Mouse (Mus musculus): ENCODE measurements at regions not wholly inside any gene's neighbourhood (a gene's known extent, or its start where the extent isn't known, plus 50 kb on each side); places are given as distances from the start of the nearest gene placed in this dataset.

DNA sequence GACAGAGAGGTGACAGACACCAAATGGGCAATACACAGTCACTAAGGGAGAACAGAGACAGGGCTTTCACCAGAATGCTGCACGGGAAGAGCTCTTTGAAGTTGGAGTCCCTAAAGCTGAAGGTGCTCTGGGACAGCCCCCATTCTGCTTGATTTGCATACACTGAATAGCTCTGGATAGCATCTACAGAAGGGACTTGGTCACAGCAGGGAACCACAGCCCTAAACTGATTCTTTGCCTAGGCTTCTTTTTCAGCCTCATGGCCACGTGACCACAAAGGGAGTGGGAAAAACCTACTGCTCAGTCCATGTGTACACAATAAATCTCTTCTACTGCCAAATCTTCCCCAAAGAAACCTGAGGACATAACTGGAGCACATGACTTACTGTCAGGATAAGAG lies 221.3 kb downstream of the Opa1 start:
- DNase-seq (ENCODE audit: low spot score) = no peak

DNA sequence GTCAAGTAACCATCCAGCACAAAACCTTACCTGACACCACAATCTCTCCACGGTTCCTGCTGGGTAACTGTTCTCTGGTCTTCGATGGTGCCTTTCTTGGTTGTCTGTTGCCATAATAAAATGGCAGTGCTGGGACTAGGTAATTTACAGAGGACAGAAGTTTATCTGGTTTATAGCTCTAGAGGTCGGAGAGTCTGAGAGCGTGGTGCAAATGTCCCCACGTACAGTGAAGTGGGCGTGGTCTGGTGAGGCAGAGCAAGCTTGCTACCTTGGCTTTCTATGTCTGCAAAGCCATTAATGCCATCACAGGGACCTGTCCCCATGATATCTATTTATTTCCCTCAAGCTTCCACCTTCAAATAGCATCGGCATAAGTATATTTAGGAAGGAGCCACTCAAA lies 223.0 kb downstream of the Opa1 start:
- no peak for DNase-seq (ENCODE audit: low spot score)

DNA sequence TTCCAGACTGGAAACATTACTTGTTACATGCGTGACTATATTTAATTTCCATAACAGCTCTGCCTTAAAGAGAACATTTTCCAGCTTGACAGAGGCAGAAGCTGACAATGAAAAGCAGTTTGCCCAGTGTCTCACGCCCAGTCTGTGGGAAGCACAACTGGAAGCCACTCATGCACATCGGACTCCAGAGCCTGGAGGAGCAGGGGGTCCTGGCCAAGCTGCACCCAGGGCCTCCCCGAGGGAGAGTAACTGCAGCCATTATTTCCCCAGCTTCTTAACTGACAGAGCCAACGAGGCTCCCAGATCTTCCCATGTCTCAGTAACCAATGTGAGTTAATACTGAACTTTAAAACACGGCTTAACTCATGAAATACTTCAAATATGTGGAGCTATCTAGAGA lies 223.5 kb downstream of the Opa1 start:
- DNase-seq (ENCODE audit: low spot score) = no peak

DNA sequence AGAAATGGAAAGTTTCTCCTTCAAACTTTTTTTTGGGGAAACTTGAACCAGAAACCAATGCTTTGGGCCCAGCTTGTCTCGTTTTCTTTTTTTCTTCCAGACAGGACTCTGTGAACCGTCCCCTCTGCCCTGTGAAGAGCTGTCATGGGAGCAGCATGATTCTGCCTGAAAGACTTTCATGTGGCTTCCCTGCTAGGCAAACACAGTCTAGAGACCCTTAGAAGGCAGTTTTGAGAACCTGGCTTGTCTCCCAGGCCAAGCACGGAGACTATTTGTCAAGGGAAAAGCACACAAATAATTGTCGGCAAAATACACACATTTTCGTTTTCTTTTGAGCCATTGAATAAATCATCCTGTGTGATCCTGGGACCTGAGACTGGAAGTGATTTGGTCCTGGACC lies 228.7 kb downstream of the Opa1 start:
- DNase-seq (ENCODE audit: low spot score) = no peak

DNA sequence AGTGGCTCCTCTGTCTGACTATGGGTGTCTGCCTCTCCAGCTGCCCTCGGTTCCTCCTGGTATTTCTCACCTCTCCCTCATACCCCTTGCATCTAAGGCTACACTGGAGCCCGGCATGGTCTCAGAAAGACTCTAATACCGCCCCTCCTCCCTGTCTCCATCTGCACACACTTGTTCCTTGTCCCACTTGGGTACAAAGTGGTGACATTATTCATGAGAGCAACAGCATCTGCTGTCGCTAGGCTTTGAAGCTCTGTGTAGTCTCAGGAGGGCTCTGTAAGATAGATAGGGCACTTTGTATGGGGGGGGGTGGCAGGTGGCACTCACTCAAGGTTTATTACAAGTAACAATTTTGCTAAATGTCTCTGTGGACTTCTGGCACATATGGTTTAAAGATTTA lies 229.7 kb downstream of the Opa1 start:
- no peak for DNase-seq (ENCODE audit: low spot score)

DNA sequence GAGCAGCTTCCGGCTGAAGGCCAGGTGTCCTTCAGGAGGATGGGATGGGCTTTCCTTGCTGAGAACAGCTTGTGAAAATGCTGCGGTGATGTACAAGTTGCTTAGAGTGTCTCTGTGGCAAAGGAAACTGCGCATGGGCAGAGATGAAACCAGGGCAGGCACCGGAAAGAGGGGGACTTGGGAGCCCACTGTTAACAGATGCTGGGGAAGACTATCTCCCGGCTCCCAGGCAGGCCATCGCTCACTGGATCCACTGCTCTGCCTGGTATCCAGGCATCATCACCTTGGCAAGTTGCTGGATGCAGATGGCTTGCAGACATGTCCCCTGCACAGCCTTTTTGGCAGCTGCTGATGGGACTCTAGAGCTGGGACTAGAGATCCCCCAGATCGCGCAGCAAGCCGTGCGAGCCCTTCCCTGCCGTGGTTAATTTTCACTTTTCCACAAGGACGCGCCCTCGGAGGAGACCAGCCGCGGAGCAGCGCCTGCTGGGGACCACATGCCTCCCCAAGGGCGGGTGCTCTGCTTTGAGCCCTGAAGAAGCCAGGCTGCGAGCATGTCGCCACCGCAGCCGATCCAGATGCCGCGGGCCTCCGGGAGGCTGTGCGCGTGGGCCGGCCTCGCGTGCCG lies 234.4 kb downstream of the Opa1 start:
- DNase-seq (ENCODE audit: low spot score) = no peak

DNA sequence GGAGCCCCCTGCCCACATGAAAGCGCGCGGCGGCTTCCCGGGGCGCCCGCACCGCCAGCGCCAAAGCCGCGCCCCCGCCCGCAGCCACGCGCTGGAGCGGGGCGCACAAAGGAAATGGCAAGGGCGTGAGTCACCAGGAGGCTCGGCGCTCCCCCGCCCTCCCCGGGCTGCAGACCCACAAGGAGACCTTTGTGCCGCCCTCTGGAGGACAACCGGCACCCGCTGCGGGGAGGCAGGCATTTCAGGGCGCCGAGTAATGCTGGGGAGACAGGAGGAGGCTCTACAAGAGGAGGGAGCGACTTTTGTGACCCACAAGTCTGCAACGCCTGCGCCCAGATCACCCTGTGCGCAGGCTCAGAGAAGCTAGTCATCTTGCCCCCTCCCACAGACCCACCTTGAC lies 234.9 kb downstream of the Opa1 start:
- peak; percentile 93 for DNase-seq (ENCODE audit: low spot score)

DNA sequence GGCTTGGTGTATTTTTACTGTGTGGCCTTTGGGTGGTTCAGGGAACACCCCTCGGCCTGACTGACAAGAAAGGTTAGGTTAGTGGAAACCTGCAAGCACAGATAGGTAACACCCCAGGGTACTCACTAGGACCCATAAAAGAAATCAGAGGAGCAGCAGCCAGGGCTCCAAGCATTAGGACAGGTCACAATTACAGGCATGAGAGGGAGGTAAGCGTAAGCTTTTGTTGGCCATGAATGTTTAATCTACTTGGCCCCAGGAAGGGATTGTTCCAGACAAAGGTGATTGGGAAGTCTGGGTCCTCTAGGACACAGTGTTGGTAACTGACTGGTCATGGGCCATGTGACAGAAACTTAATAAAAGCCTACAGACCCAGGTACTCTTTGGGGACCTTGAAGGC lies 235.5 kb downstream of the Opa1 start:
- DNase-seq (ENCODE audit: low spot score) = no peak

DNA sequence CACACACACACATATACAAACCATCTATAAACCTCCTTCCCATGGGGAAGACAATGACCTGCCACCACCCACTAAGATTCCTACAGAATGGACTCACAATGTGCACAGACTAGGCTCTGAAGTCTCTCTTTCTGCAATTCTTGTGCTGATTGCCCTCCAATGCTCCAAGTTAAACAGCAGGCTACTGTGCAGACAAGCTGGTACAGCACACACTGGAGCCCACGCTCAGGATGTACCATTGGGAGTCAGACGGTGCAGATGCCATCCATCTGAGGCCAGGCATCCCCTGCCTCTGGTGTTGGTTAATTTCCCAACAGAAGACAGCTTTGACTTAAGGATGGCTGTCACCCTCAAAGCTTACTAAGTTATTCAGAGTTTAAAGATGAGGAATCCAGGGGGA lies 236.1 kb downstream of the Opa1 start:
- no peak for DNase-seq (ENCODE audit: low spot score)

DNA sequence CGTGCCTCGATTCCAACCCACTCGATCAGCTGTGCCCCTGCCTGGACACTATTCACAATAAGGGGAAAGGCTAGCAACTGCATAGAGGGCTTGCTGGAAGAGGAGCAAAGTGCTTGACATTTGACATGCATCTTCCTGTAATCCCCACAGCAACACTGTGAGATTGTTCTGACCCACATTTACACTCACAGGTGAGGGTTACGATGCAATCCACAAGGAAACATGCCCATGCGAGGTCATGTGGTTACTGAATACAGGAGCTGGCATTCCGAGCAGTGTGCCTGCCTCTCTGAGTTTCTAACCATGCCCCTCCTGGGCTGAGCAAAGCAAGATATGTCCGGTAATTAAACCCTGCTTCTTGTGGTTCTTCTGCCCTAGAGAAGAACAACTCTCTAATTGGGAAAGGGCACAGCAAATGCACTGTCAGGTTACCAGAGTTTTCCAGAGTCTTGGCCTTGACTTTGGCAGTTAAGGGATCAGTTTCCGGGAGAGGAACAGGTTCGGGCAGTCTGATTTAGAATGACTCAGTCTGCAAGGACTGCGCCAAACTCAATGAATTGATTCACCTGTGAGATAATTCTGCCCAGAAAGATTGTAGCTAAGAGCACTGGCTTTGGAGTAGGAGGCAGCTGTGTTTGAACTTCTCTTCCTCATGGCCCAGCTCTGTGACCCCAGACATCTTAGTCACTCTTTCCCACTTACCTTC lies 236.7 kb downstream of the Opa1 start:
- peak; percentile 73 for DNase-seq (ENCODE audit: low spot score)

DNA sequence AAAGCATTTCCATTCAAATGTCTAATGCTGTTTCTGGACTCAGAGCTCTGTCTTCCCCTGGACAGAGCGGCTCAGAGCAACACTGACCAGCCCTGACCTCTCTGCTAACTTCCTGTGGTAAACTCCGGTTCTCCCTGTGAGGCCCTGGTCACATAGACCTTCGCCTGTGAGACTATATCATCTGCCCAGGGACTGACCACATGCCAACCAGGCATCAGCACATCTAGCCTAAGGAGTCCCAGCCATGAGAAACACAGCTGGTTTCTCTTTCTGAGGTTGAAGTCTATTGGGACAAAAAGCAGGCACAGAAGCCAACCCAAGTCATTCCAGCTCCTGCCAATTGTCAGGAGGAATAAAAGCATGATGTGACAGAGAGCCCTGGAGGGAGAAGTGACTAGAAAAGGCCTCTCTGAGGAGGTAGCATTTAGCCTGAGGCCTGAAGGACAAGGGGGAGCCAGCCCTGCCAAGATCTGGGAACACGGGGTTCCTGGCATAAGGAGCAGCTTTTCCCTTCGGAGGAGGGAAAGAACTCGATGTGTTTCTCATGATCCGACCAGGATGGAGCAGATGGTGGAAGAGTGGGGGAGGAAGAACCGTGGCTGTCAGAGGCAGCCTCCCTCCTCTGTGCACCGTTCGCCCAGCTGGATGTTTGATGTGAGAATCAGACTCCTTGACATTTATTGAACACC lies 237.7 kb downstream of the Opa1 start:
- peak; percentile 58 for DNase-seq (ENCODE audit: low spot score)

DNA sequence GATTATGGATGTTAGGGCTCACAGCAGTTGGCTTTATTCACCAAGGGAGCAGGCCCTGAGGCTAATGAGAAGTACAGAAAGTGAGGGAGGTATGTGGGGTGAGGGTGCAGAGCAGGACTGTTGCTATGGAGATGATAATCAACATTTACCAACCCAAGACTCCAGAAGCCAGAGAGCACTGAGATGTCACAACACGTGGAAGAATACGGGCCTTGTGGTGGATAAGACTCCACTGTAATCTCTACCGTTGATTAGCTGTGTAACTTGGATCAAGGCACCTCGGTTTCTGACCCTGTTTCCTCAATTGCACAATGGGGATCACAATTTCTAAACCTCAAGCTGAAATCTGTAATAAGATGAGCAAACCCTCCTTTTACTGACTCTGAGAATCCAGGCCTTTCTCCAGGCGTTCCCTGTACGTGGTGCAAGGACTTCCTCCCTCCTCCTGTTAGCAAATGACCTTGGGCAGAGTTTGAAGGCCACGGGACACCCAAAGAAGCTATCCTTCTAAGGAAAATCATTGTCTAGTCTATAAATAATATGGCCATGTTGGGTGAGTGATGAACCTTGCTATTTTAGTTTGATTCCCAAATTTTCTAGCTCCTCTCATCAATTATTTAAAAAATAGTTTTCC lies 239.8 kb downstream of the Opa1 start:
- no peak for DNase-seq (ENCODE audit: low spot score)

DNA sequence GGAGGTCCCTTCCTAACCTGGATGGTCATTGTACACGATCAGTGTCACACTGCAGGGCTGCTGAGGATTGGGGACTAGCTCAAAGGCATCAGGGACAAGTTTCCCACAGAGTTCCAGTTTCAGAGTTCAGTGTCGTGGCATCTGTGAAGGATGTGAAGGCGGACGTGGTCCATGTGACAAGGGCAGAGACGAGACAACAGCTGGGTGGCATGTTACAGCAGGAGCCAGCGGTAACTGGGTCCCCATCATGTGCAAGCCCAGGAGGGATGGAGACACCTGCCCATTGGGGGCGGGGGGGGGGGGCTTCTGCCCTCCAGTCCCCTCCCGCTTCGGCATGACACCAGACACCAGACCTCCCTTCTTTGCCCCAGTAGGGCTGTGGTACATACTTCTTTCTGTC lies 241.6 kb downstream of the Opa1 start:
- no peak for DNase-seq (ENCODE audit: low spot score)

DNA sequence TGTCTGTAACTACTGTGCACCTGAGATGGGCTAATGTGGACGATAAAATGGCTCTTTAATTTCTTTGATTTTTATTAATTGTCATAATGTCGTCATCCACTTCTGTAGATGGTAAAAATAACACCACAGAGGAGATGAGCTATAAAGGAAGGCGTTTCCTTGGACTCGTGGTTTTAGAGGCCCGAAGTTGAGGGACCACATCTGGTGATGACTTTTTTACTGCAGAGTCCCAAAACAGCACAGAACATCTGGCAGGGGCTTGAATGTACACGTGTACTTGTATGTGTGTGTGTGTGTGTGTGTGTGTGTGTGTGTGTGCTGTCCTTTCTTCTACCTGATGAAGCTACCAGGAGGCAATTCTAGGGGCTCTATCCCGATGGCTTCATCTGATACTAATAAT lies 242.1 kb upstream of the Hes1 start:
- no peak for DNase-seq (ENCODE audit: low spot score)

DNA sequence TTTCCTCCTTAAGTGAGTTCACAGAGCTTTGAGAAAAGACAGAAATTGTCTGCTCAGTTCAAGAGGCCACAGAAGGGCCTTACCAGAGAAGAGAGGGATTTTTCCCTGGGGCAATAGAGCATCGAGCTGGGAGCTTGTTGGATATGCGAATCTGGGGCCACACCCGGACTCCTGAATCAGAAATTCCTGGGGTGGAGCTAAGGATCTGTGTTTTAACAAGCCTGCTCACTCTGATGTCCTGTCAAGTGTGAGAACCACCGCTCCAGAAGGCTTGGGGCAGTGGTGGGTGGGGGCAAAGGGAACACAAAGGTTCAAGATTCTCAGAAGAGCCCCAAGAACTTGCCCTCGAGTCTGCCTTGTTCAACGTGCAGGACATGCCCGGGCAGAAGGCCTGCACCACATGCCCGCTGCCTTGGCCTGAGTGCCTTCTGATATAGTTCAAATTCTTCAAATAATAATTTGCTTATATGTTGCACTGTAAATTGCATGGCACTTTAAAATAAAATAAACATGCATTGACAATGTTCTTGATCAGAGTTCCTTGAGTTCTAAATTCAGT lies 241.3 kb upstream of the Hes1 start:
- no peak for DNase-seq (ENCODE audit: low spot score)

DNA sequence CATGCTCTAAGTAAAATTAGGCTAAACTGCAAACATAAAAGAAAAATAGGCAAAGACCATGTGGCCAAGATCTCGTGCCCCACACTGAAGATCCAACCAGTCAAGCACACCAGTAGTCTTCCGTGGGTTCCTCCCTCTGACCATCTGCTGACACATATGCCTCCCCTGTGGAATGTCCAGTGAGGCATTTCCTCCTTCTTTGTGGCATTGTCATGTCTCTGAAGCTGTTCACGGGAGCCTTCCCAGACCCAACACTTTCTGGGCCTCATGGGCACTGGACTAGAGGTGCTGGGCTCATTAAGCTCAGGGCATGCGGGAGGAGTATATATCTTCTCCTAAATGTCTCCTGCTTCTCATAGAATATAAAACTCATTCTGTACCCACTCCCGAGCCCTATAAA lies 237.3 kb upstream of the Hes1 start:
- DNase-seq (ENCODE audit: low spot score) = no peak

DNA sequence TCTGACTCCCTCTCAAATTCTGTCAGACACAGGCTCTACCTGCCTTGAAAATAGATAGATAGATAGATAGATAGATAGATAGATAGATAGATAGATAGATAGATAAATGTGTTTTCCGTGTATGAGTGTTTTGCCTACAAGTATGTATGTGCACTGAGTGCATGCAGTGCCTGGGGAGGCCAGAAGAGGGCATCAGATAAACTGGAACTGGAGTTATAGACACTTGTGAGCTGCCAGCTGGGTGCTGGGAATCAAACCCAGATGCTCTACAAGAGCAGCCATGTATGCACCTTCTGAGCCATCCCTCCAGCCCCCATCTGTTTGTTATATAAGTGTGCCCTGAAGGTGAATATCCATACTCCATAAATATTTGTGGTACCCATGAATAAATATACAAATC lies 236.4 kb upstream of the Hes1 start:
- DNase-seq (ENCODE audit: low spot score) = no peak

DNA sequence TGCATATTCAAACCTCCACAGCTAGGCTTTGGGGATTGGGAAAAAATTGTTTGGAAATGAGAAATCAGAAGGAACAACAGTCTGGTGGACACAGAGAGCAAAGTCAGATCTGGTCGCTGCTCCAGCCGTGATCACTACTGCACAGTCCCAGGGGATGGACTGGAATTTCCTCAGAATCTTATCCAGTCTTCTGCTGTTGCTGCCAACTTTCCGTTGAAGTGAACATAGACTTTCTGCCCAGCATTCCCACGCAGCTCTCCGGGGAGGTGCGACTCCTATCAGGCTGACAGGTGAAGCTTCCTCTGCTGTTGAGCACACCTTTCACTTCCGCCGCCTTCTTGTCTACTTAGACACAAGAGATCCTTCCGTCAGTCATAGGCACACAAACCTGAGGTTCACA lies 234.7 kb upstream of the Hes1 start:
- DNase-seq (ENCODE audit: low spot score) = no peak

DNA sequence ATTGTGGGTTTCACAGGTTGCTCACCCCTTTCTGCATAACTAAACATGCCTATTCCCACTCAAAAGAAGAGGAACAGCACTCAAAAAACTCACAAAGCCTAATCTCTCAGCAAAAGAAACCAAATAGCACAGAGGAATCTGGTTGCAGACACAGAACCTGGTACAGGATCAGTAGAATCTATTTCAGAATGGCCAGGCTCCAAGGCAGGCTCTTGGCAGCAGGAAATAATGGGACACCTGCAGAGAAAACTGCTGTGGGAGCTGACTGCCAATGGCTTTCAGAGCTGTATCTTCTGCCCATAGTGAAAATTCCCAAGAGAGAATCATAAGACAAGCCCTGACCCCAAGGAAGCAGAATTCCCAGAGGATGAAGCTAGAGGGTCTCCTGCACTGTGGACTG lies 234.1 kb upstream of the Hes1 start:
- no peak for DNase-seq (ENCODE audit: low spot score)

DNA sequence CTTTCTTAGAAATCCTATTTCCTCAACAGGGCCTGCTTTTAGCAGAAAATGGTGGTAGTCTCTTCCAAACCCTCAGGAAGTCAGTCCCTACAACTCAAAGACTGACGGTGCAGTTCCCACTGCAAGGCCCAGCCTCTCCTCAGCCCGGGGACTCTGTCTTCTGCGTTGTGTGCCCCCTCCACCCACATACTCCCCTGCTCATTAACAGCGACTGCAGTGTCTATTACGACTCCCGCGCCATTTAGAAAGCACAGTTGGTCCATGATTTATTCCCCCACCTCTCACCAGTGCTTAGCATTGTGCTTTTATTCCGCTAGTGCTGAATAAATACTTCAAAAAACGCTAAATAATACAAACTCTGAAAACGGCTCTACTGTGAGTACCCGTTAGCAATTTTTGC lies 230.9 kb upstream of the Hes1 start:
- no peak for DNase-seq (ENCODE audit: low spot score)

DNA sequence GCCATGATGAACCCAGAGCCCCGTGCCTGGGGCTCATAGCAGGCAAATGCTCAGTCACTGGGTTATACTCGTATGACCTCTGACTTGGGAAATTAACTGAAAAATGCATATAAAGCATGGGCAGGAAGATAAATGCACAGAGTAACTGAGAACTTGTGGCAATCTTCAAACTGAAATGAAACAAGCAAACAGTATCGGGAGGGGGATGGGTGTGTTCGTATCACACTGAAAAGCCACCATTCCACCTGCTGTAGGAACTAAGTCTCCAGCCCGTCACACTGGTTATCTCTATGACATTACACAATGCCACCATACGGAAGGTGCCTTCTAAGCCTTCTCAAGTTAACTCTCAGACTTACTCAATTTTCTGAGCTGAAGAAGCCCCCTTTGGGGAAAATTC lies 230.3 kb upstream of the Hes1 start:
- DNase-seq (ENCODE audit: low spot score) = no peak

DNA sequence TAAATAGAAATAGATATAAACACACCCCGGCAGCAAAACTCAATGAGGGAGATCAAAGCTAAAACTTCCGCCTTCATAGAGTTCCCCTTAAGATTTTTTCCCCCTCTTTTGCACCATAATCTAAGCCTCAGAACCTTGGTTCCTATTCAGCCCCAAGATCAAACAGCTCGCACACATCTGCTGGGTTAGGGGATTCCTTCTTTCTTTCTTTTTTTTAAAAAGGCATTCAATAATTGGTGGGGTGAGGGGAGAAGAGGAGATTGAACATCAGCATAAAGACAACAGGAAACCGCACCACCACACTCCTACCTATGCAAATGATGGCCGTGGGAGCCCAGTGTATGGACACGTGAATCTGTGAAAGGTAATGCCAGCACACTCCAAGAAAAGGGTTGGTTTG lies 229.5 kb upstream of the Hes1 start:
- no peak for DNase-seq (ENCODE audit: low spot score)
